Mouse (Mus musculus): ENCODE results near the gene Itpr2. TPM values are rescaled to one million over a fixed set of nuclear protein-coding genes. Genes with fewer than 3 reads are reported as not detected.

Gene Itpr2
- polyA plus RNA-seq, 1 experiment from 2014 or later: 6.0 TPM

GRCm38 (mm10) chr6:146514531-146514948, 12.5 kb upstream of the Itpr2 start:
- Histone ChIP-seq H3K4me2 (ENCODE audit: low read depth) (no peak overlapping the region), H3K9ac (ENCODE audit: low read length) (no peak overlapping the region)
- WGBS: 56% methylated on average over 7 of the region's 7 CpGs

GRCm38 (mm10) chr6:146513899-146514298, 11.9 kb upstream of the Itpr2 start:
- Histone ChIP-seq H3K9ac (ENCODE audit: low read length) (no peak overlapping the region), H3K4me2 (ENCODE audit: low read depth) (no peak overlapping the region), H3K27me3 (ENCODE audit: control insufficient read depth, insufficient read depth, low read length) (no peaks in the 10 kb centered on the region), H3K36me3 (ENCODE audit: control insufficient read depth, insufficient read depth, low read length) (no peaks in the 10 kb centered on the region), H3K9me3 (ENCODE audit: control insufficient read depth, low read length) (no peaks in the 10 kb centered on the region), H3K4me3 (ENCODE audit: low read depth, low read length) (no peak overlapping the region), H3K27ac (ENCODE audit: low read depth, low read length) (no peak overlapping the region), H3K4me1 (ENCODE audit: control insufficient read depth, insufficient read depth, low read length) (no peaks in the 10 kb centered on the region)
- ATAC-seq (ENCODE audit: insufficient read depth, low FRiP score, low TSS enrichment): no peak
- WGBS: 70% methylated on average over 5 of the region's 5 CpGs
- DNase-seq (ENCODE audit: low spot score): no peak

More at GRCm38 (mm10) chr6:146514531-146514948, 12.5 kb upstream of the Itpr2 start:
- DNase-seq (ENCODE audit: low spot score) (no peak), ATAC-seq (ENCODE audit: insufficient read depth, low FRiP score, low TSS enrichment) (no peak)
- H3K36me3 ChIP-seq (ENCODE audit: control insufficient read depth, insufficient read depth, low read length): no peaks in the 10 kb centered on the region
- H3K4me1 ChIP-seq (ENCODE audit: control insufficient read depth, insufficient read depth, low read length): no peaks in the 10 kb centered on the region
- no peaks in the 10 kb centered on the region for H3K9me3 ChIP-seq (ENCODE audit: control insufficient read depth, low read length)
- no peak overlapping the region for H3K4me3 ChIP-seq (ENCODE audit: low read depth, low read length)
- no peaks in the 10 kb centered on the region for H3K27me3 ChIP-seq (ENCODE audit: control insufficient read depth, insufficient read depth, low read length)
- H3K27ac ChIP-seq (ENCODE audit: low read depth, low read length): no peak overlapping the region

- 92% methylated on average over 8 of the region's 8 CpGs for WGBS
- no peaks in the 10 kb centered on the region for H3K36me3 ChIP-seq (ENCODE audit: control insufficient read depth, insufficient read depth, low read length)
- no peaks in the 10 kb centered on the region for H3K9me3 ChIP-seq (ENCODE audit: control insufficient read depth, low read length)
- no peak overlapping the region for H3K27ac ChIP-seq (ENCODE audit: low read depth, low read length)
- H3K4me1 ChIP-seq (ENCODE audit: control insufficient read depth, insufficient read depth, low read length): no peaks in the 10 kb centered on the region
- no peaks in the 10 kb centered on the region for H3K27me3 ChIP-seq (ENCODE audit: control insufficient read depth, insufficient read depth, low read length)
- H3K4me3 ChIP-seq (ENCODE audit: low read depth, low read length): no peak overlapping the region
- no peak overlapping the region for H3K4me2 ChIP-seq (ENCODE audit: low read depth)
- no peak for ATAC-seq (ENCODE audit: insufficient read depth, low FRiP score, low TSS enrichment)
- no peak for DNase-seq (ENCODE audit: low spot score)
- H3K9ac ChIP-seq (ENCODE audit: low read length): no peak overlapping the region
Observed at GRCm38 (mm10) chr6:146513384-146513783, 11.4 kb upstream of the Itpr2 start.

GRCm38 (mm10) chr6:146511511-146511910, 9.5 kb upstream of the Itpr2 start:
- Histone ChIP-seq H3K4me3 (ENCODE audit: low read depth, low read length) (no peak overlapping the region), H3K27me3 (ENCODE audit: control insufficient read depth, insufficient read depth, low read length) (no peaks in the 10 kb centered on the region), H3K9me3 (ENCODE audit: control insufficient read depth, low read length) (no peaks in the 10 kb centered on the region), H3K4me2 (ENCODE audit: low read depth) (no peak overlapping the region), H3K9ac (ENCODE audit: low read length) (no peak overlapping the region), H3K27ac (ENCODE audit: low read depth, low read length) (no peak overlapping the region), H3K4me1 (ENCODE audit: control insufficient read depth, insufficient read depth, low read length) (no peaks in the 10 kb centered on the region), H3K36me3 (ENCODE audit: control insufficient read depth, insufficient read depth, low read length) (no peaks in the 10 kb centered on the region)
- WGBS: 86% methylated on average over 8 of the region's 8 CpGs
- no peak for ATAC-seq (ENCODE audit: insufficient read depth, low FRiP score, low TSS enrichment)
- no peak for DNase-seq (ENCODE audit: low spot score)

- WGBS: 84% methylated on average over 2 of the region's 2 CpGs
- Histone ChIP-seq H3K4me2 (ENCODE audit: low read depth) (no peak overlapping the region), H3K27me3 (ENCODE audit: control insufficient read depth, insufficient read depth, low read length) (no peaks in the 10 kb centered on the region), H3K4me3 (ENCODE audit: low read depth, low read length) (no peak overlapping the region), H3K9me3 (ENCODE audit: control insufficient read depth, low read length) (no peaks in the 10 kb centered on the region), H3K9ac (ENCODE audit: low read length) (no peak overlapping the region), H3K36me3 (ENCODE audit: control insufficient read depth, insufficient read depth, low read length) (no peaks in the 10 kb centered on the region), H3K4me1 (ENCODE audit: control insufficient read depth, insufficient read depth, low read length) (no peaks in the 10 kb centered on the region), H3K27ac (ENCODE audit: low read depth, low read length) (no peak overlapping the region)
- ATAC-seq (ENCODE audit: insufficient read depth, low FRiP score, low TSS enrichment) (no peak), DNase-seq (ENCODE audit: low spot score) (no peak)
Observed at GRCm38 (mm10) chr6:146509891-146510290, 7.9 kb upstream of the Itpr2 start.

GRCm38 (mm10) chr6:146504459-146504858, 2.4 kb upstream of the Itpr2 start:
- DNase-seq (ENCODE audit: low spot score) (no peak), ATAC-seq (ENCODE audit: insufficient read depth, low FRiP score, low TSS enrichment) (no peak)
- Histone ChIP-seq H3K4me1 (ENCODE audit: control insufficient read depth, insufficient read depth, low read length) (peaks cover 7% of the 10 kb centered on the region), H3K36me3 (ENCODE audit: control insufficient read depth, insufficient read depth, low read length) (no peaks in the 10 kb centered on the region), H3K9me3 (ENCODE audit: control insufficient read depth, low read length) (no peaks in the 10 kb centered on the region), H3K27ac (ENCODE audit: low read depth, low read length) (no peak overlapping the region), H3K4me2 (ENCODE audit: low read depth) (no peak overlapping the region), H3K27me3 (ENCODE audit: control insufficient read depth, insufficient read depth, low read length) (0 out of 2 replicates have a peak, but pooled peaks cover 2% of the 10 kb centered on the region), H3K4me3 (ENCODE audit: low read depth, low read length) (no peak overlapping the region), H3K9ac (ENCODE audit: low read length) (no peak overlapping the region)
- 83% methylated on average over 2 of the region's 2 CpGs for WGBS

GRCm38 (mm10) chr6:146502856-146503255, 833 bp upstream of the Itpr2 start:
- H3K9ac ChIP-seq (ENCODE audit: low read length): no peak overlapping the region; the same call in 1 of the 2 replicates

GRCm38 (mm10) chr6:146501316-146501865, 632 bp downstream of the Itpr2 start:
- WGBS: 1% methylated on average over 30 of the region's 30 CpGs
- DNase-seq (ENCODE audit: low spot score) (peak; percentile 58), ATAC-seq (ENCODE audit: insufficient read depth, low FRiP score, low TSS enrichment) (peak; percentile 55)
- H3K36me3 ChIP-seq (ENCODE audit: control insufficient read depth, insufficient read depth, low read length): no peaks in the 10 kb centered on the region
- H3K9me3 ChIP-seq (ENCODE audit: control insufficient read depth, low read length): no peaks in the 10 kb centered on the region
- H3K9ac ChIP-seq (ENCODE audit: low read length): peak overlapping the region; percentile 16
- H3K27me3 ChIP-seq (ENCODE audit: control insufficient read depth, insufficient read depth, low read length): 0 out of 2 replicates have a peak, but pooled peaks cover 2% of the 10 kb centered on the region
- H3K4me1 ChIP-seq (ENCODE audit: control insufficient read depth, insufficient read depth, low read length): peaks cover 7% of the 10 kb centered on the region
- H3K27ac ChIP-seq (ENCODE audit: low read depth, low read length): no peak overlapping the region
- H3K4me3 ChIP-seq (ENCODE audit: low read depth, low read length): peak overlapping the region; percentile 53
- peak overlapping the region; percentile 79 for H3K4me2 ChIP-seq (ENCODE audit: low read depth)

More at GRCm38 (mm10) chr6:146502856-146503255, 833 bp upstream of the Itpr2 start:
- WGBS: 56% methylated on average over 3 of the region's 3 CpGs
- Histone ChIP-seq H3K4me1 (ENCODE audit: control insufficient read depth, insufficient read depth, low read length) (peaks cover 7% of the 10 kb centered on the region), H3K4me3 (ENCODE audit: low read depth, low read length) (peak overlapping the region; percentile 53), H3K27ac (ENCODE audit: low read depth, low read length) (no peak overlapping the region), H3K4me2 (ENCODE audit: low read depth) (peak overlapping the region; percentile 79), H3K27me3 (ENCODE audit: control insufficient read depth, insufficient read depth, low read length) (0 out of 2 replicates have a peak, but pooled peaks cover 2% of the 10 kb centered on the region), H3K36me3 (ENCODE audit: control insufficient read depth, insufficient read depth, low read length) (no peaks in the 10 kb centered on the region), H3K9me3 (ENCODE audit: control insufficient read depth, low read length) (no peaks in the 10 kb centered on the region)
- DNase-seq (ENCODE audit: low spot score) (no peak), ATAC-seq (ENCODE audit: insufficient read depth, low FRiP score, low TSS enrichment) (no peak)

GRCm38 (mm10) chr6:146500771-146501170, 1.3 kb downstream of the Itpr2 start:
- DNase-seq (ENCODE audit: low spot score) (no peak), ATAC-seq (ENCODE audit: insufficient read depth, low FRiP score, low TSS enrichment) (no peak)
- Histone ChIP-seq H3K27me3 (ENCODE audit: control insufficient read depth, insufficient read depth, low read length) (0 out of 2 replicates have a peak, but pooled peaks cover 2% of the 10 kb centered on the region), H3K4me3 (ENCODE audit: low read depth, low read length) (no peak overlapping the region), H3K9ac (ENCODE audit: low read length) (no peak overlapping the region), H3K4me1 (ENCODE audit: control insufficient read depth, insufficient read depth, low read length) (peaks cover 7% of the 10 kb centered on the region), H3K9me3 (ENCODE audit: control insufficient read depth, low read length) (no peaks in the 10 kb centered on the region), H3K27ac (ENCODE audit: low read depth, low read length) (no peak overlapping the region), H3K4me2 (ENCODE audit: low read depth) (no peak overlapping the region; the same call in 1 of the 2 replicates), H3K36me3 (ENCODE audit: control insufficient read depth, insufficient read depth, low read length) (no peaks in the 10 kb centered on the region)
- 75% methylated on average over 5 of the region's 5 CpGs for WGBS
